Mouse (Mus musculus) adrenal gland, postnatal 10 days (tissue): ENCODE measurements at regions not wholly inside any gene's neighbourhood (a gene's known extent, or its start where the extent isn't known, plus 50 kb on each side); places are given as distances from the start of the nearest gene placed in this dataset.

ENCODE experiments used
- DNase-seq: peaks from one replicate; pipeline ENCODE4 v3.0.0; 2021; ENCODE audit warnings: mixed read lengths

- DNase-seq: no peak
These were observed 76.7 kb upstream of the 4930412O13Rik start for GRCm38 (mm10) chr2:9804306-9804705.

- no peak for DNase-seq
These were observed 75.5 kb upstream of the 4930412O13Rik start for GRCm38 (mm10) chr2:9805590-9805989.
